Mouse (Mus musculus) liver, adult (tissue): ENCODE measurements around the gene Atp5g3.

Source experiments
- GATA4 ChIP-seq: IDR thresholded peaks from 2 replicates; pipeline ENCODE4 v1.6.1; 2014; ENCODE audit warnings: mild to moderate bottlenecking, low read length; ENCODE audit not compliant: insufficient replicate concordance

The Atp5g3 gene

DNA sequence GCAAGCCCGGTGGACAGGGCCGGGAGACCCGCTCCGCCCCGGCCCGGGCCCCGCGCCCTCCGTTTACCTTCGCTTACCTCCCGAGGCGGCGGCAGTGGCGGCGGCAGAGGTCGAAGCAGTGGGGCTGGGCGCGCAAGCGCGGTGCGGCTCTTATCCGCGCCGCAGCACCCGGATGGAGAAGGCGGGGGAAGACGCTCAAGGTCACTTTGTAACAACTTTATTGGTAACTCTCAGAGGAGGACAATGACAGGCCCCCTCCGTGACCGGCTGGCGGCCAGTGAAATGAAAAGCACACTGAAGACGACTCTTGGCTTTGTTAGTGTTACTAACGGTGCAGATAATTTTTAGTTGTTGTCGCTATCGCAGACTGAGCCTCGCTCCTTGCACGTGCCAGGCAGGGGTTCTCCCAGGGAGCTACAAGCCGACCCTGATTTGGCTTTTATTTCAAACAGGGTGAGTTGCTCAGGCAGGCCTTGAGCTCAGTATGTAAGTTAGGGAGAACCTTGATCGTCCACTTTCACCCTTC lies at the start of gene Atp5g3:
Gene Atp5g3 (minus strand): TSS at position 152 of the 526 bp plus-strand sequence.
- peak; percentile 82; the same call in 1 of the 2 replicates for TF ChIP-seq GATA4

DNA sequence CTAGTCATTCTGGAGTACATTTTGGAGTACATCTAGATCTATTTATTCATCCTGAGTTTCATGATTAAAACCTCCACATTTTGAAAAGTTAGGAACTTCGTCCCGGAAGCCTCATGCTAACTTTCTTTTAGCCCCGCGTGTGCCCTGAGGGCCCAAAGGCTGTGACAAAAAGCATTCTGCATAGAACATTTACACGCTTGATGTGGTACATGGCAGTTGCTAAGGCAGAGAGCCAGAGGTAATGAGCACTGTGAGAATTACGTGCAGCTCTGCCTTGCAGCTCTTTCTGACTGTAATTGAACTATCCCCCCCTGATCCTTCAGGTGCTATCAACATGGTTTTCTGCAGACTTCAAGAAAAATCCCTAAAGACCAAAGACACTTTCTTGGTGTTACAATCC lies 47.2 kb upstream of the Atp5g3 start:
- TF ChIP-seq GATA4, result no peak

DNA sequence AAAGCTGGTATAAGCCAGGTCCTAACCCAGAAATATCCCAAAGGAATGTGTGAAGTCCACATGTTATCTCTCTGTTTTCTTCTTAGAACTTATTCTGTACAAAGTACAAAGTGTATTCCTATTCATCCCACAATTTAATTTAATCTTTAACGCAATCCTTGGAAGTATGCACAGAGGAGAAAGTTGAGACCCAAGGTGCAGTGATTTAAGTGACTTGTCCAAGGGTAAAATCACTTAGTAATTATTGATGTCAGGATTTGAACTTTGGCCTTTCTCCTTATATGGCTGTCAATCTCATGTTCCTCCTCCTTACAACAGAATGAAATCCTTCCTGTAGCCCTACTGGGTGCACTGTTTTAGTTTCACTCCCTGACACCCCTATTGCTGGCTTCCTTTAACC lies 42.5 kb upstream of the Atp5g3 start:
- no peak for TF ChIP-seq GATA4

DNA sequence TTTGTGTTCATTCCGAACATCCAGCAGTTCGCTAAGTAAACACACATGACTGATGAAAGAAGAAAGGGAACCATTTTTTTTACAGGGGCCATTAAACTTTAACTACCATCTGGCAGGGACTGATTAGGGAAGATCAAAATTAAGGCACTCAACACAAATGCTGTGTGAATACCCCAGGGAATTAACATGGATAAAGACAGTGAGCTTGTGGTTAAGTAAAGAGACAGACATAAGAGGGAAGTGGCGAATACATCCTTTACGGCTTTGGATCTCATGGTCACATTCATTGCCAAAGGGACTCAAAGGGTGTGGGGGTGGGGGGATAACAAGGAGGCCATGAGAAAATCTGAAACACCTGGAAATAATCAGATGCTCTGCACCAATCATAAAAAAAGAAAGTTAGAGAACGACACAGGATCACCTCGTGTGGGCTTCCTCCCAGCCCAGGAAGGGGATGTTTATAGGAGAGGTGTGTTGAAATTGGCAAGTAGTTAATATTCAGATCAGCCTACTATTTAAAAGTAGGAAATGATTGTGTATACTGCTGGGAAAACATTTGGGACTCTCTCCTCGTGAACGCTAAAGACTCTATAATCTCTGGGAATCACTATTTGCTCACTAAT lies 41.6 kb upstream of the Atp5g3 start:
- TF ChIP-seq GATA4, result no peak

DNA sequence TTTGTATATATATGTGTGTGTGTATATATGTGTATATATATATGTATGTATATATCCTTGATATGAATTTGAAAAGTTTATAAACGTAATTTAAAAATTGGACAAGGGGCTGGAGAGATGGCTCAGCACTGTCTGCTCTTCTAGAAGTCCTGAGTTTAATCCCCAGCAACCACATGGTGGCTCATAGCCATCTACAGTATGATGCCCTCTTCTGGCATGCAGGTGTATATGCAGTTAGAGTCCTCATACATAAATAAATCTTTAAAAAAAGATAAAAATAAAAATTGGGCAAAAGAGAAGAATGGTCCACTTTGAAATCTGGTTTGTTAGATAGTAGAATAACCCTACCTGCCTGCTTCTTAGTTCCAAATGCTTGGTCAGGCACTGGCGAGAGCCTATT lies 36.2 kb upstream of the Atp5g3 start:
- TF ChIP-seq GATA4, result no peak

DNA sequence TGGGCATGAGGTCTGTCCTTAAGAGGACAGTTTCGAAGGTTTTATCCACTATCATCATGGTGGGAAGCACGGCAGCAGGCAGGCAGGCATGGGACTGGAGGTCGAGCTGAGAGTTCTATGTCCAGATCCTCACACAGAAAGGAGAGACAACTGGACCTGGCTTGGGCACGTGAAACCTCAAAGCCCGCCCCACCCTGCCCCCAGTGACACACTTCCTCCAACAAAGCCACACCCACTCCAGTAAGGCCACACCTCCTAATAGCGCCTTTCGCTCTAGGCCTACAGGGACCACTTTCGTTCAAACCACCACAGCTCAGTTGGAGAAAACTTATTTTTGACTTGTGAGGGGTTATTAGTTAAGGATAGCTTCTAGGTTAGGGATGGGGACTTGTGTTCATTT lies 32.6 kb upstream of the Atp5g3 start:
- no peak for TF ChIP-seq GATA4

DNA sequence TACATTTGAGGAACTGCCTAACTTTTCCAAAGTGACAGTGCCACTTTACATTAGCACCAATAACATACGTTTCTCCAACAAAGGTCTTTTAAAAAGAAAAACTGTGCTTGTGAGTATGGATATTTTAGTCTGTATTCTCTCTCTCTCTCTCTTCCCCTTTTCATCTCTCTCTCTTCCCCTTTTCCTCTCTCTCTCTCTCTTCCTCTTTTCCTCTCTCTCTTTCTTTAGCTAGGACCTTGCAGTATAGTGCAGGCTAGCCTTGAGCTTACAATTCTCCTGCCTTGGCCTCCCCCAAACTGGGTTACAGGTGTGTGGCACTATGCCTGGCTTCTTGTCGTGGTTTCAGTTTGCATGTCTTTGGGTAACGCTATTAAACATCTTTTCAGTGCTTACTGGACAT lies 31.7 kb upstream of the Atp5g3 start:
- no peak for TF ChIP-seq GATA4

DNA sequence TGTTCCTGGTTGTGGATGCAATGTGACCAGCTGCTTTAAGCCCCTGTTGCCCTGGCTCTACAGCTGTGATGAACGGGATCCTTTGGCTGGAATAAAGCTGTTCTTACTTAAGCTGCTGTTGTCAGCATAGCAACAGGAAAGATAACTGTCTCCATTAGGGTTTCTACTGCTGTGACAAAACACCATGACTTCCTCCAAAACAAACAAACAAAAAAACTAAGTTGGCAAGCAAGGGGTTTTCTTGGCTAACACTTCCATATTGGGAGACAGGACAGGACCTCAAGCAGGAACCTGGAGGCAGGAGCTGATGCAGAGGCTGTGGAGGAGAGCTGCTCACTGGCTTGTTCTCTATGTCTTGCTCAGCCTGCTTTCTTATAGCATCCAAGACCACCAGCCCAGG lies 30.2 kb upstream of the Atp5g3 start:
- TF ChIP-seq GATA4, result no peak

DNA sequence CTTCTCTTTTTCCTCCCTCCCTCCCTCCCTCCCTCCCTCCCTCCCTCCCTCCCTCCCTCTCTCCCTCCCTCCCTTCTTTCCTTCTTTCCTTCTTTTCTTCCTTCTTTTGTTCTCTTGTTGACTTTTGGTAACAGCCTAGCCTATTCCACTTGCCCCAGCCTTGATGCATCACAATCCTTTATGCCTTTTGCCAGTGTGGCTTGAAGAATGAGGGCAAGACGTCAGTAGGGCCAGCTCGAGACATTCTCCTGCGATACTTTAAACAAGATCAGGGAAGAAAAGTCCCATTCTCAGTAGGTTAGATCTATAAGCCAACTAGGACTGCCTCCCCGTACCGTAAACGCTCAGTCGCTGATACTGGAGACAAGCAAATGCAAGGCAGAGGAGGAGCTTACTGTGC lies 29.3 kb upstream of the Atp5g3 start:
- TF ChIP-seq GATA4, result no peak

DNA sequence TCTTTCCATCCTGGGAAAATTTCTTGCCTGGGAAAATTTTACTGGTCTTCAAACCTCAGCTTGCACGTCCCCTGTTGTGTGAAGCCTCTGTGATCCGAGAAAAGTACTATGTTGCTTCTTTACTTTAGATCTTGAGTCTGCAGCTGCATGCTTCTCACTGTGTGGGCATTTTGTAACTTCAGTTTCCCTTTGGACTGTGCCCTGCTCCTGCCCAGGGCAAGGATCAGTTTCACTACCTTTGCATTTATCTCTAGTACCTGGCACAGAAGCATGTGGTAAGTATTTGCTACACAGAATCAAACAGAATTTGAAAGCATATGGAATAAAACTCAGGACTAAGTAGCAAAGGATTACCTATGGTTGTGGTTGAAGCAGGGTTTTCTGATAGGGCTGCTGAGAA lies 27.8 kb upstream of the Atp5g3 start:
- no peak; the same call in 1 of the 2 replicates for TF ChIP-seq GATA4

DNA sequence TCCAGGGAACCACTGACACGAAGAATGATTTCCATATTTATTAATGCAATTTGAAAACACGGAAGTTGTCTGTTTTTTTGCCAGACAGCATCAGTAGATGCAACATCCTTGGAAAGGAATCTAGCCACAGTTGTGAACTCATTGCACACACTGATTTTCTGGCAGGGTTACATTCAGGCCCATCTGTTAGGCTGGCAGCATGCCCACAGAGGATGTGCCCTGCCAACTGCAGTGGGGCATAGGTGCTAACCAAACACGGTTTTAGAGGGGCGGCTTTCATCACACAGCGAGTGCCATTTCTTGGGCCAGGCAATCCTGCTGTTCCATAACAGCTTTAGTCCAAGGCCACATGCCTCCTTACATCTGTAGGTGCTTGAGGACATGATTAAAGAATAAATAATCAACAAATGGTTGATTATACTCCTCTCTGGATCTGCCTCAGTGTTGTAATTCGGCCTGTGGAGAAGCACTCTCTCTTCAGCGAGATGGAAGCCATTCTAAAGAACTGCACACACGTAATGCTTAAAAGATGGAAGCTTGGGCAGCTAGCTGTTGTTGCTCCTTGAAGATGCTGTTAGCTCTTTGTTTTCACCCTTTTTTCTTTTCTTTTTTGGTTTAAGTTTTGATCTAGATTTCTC lies 21.7 kb upstream of the Atp5g3 start:
- TF ChIP-seq GATA4, result no peak

DNA sequence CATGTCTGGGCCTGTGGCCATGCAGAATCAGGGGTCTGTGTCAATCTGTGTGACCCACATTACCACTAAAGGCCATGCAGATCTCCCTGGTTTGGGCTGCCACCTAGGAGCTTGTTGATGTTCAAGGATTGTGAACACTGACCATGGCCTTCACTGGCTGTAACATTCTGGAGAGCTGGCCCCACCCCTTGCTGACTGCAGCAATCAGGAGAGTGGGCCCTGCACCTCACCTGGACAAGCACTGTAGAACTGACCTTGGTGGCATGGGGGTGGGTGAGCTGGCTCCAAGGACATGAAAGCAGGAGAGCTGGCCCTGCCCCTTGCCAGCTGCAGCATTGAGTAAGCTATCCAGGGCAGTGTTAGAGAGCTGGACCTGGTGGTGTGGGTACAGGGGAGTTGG lies 16.6 kb upstream of the Atp5g3 start:
- TF ChIP-seq GATA4, result no peak

DNA sequence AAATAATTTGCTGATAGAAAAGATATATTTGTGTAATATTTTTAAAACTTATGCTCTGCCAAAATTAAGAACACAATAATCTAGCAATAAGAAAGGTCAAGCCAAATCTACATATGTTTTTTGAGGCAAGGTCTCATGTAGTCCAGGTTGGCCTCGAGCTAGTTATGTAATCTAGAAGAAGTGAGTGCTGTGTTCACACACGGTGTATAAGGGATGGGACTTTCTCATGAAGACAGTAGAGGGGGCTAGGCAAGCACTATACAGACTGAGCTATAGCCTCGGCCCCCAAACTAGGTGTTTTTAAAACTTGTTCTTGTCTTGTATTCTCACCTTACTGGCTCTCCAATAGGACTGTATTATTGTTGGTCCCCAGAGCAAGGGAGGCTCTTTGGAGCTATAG lies 14.4 kb upstream of the Atp5g3 start:
- TF ChIP-seq GATA4, result no peak

DNA sequence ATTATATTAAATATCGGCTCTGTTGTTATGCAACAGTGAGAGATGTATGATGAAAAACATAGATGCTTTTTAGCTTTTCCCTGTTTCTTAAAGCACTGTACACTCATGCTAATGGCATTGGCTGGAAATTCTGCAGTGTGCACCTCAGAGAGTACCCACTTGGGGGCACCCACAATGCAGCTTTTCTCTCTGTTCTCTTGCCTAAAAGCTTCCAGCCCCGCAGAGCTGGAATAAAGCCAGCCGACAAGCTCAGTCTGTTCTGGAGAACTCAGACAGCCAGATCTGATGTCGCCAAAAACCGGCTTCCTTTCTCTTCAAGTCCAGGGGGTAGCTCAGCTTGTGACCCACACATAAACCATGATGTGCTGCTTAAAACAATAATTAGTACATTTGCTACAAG lies 14.0 kb upstream of the Atp5g3 start:
- no peak for TF ChIP-seq GATA4

DNA sequence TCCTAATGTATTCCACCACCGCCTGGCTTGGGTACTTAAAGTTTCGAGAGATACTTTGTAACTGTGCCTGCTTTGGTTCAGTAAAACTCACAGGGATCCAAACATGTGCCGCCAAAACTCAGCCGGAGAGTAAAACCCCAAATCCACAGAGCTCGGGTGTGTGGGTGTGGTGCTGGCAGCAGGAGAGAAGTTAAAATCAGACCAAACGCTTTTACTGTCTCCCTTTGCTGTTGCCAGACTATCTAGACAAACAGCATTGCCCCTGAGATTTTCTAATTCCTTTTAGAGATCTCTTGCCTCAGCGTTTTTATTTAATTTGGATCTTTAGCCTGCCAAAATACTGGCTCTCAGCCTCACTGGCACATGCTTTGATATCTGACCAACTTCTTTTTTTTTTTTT lies 8.5 kb upstream of the Atp5g3 start:
- TF ChIP-seq GATA4, result no peak

DNA sequence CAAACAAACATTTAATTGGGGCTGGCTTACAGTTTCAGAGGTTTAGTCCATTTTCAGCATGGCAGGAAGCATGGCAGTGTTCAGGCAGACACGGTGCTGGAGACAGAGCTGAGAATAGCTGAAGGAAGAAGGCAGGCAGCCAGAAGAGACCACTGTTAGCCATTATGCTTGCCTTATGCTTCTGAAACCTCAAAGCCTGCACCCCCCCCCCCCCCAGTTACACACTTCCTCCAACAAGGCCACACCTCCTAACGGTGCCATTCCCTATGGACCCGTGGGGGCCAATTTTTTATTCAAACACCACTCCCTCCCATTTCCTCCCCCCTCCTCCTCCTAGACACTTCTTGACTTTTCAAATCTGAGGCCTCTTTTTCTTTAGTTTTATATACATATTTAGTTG lies 1.1 kb upstream of the Atp5g3 start:
- TF ChIP-seq GATA4, result no peak
